Mouse (Mus musculus): ENCODE results near the gene Ppfia1. TPM values are rescaled to one million over a fixed set of nuclear protein-coding genes. Genes with fewer than 3 reads are reported as not detected.
A peak's percentile ranks its signal among the peaks of the same experiment; 100 is the strongest.

Gene Ppfia1
- polyA plus RNA-seq, 1 experiment from 2014 or later: 43.2 TPM

GRCm38 (mm10) chr7:144558552-144558951 is 5.0 kb upstream of the Ppfia1 start:
- Histone ChIP-seq H3K36me3 (ENCODE audit: control insufficient read depth, insufficient read depth, low read length) (no peaks in the 10 kb centered on the region), H3K4me2 (no peak overlapping the region), H3K4me1 (ENCODE audit: control insufficient read depth, insufficient read depth, low read length) (no peaks in the 10 kb centered on the region; the same call in 1 of the 2 replicates), H3K4me3 (ENCODE audit: low read depth, low read length) (no peak overlapping the region), H3K9ac (ENCODE audit: low read length) (no peak overlapping the region), H3K27me3 (ENCODE audit: control insufficient read depth, insufficient read depth, low read length) (peaks cover 4% of the 10 kb centered on the region), H3K9me3 (ENCODE audit: control insufficient read depth, low read length) (no peaks in the 10 kb centered on the region), H3K27ac (ENCODE audit: low read depth, low read length) (no peak overlapping the region)
- WGBS: 53% methylated on average over 6 of the region's 6 CpGs
- DNase-seq (ENCODE audit: low spot score, missing footprints) (no peak), ATAC-seq (ENCODE audit: low FRiP score) (no peak)

- no peaks in the 10 kb centered on the region for H3K36me3 ChIP-seq (ENCODE audit: control insufficient read depth, insufficient read depth, low read length)
- ATAC-seq (ENCODE audit: low FRiP score) (peak; percentile 56), DNase-seq (ENCODE audit: low spot score, missing footprints) (peak; percentile 80)
- peaks cover 4% of the 10 kb centered on the region for H3K27me3 ChIP-seq (ENCODE audit: control insufficient read depth, insufficient read depth, low read length)
- H3K4me2 ChIP-seq: peak overlapping the region; percentile 86
- H3K9ac ChIP-seq (ENCODE audit: low read length): peak overlapping the region; percentile 93
- peaks cover 12% of the 10 kb centered on the region for H3K4me1 ChIP-seq (ENCODE audit: control insufficient read depth, insufficient read depth, low read length)
- WGBS: 28% methylated on average over 8 of the region's 8 CpGs
- H3K9me3 ChIP-seq (ENCODE audit: control insufficient read depth, low read length): no peaks in the 10 kb centered on the region
- H3K4me3 ChIP-seq (ENCODE audit: low read depth, low read length): peak overlapping the region; percentile 97
- H3K27ac ChIP-seq (ENCODE audit: low read depth, low read length): no peak overlapping the region
Observed at GRCm38 (mm10) chr7:144554123-144554472, 569 bp upstream of the Ppfia1 start.

GRCm38 (mm10) chr7:144552274-144552673 is 1.3 kb downstream of the Ppfia1 start:
- 92% methylated on average over 8 of the region's 8 CpGs for WGBS
- Histone ChIP-seq H3K27ac (ENCODE audit: low read depth, low read length) (no peak overlapping the region), H3K36me3 (ENCODE audit: control insufficient read depth, insufficient read depth, low read length) (no peaks in the 10 kb centered on the region), H3K4me1 (ENCODE audit: control insufficient read depth, insufficient read depth, low read length) (peaks cover 12% of the 10 kb centered on the region), H3K9me3 (ENCODE audit: control insufficient read depth, low read length) (no peaks in the 10 kb centered on the region), H3K9ac (ENCODE audit: low read length) (peak overlapping the region; percentile 93), H3K4me2 (peak overlapping the region; percentile 86), H3K4me3 (ENCODE audit: low read depth, low read length) (no peak overlapping the region), H3K27me3 (ENCODE audit: control insufficient read depth, insufficient read depth, low read length) (peaks cover 4% of the 10 kb centered on the region)
- ATAC-seq (ENCODE audit: low FRiP score): no peak
- peak; percentile 47 for DNase-seq (ENCODE audit: low spot score, missing footprints)

GRCm38 (mm10) chr7:144550811-144551210 is 2.7 kb downstream of the Ppfia1 start:
- WGBS: 88% methylated on average over 1 of the region's 1 CpGs
- no peak for ATAC-seq (ENCODE audit: low FRiP score)
- no peaks in the 10 kb centered on the region for H3K36me3 ChIP-seq (ENCODE audit: control insufficient read depth, insufficient read depth, low read length)

GRCm38 (mm10) chr7:144549904-144550566 is 3.5 kb downstream of the Ppfia1 start:
- no peak overlapping the region for H3K4me2 ChIP-seq
- DNase-seq (ENCODE audit: low spot score, missing footprints): no peak
- WGBS: 98% methylated on average over 2 of the region's 2 CpGs
- peaks cover 12% of the 10 kb centered on the region for H3K4me1 ChIP-seq (ENCODE audit: control insufficient read depth, insufficient read depth, low read length)
- no peak overlapping the region for H3K27ac ChIP-seq (ENCODE audit: low read depth, low read length)
- no peaks in the 10 kb centered on the region for H3K36me3 ChIP-seq (ENCODE audit: control insufficient read depth, insufficient read depth, low read length)
- H3K9ac ChIP-seq (ENCODE audit: low read length): no peak overlapping the region
- no peak overlapping the region for H3K4me3 ChIP-seq (ENCODE audit: low read depth, low read length)
- no peaks in the 10 kb centered on the region for H3K27me3 ChIP-seq (ENCODE audit: control insufficient read depth, insufficient read depth, low read length)
- no peak for ATAC-seq (ENCODE audit: low FRiP score)
- no peaks in the 10 kb centered on the region for H3K9me3 ChIP-seq (ENCODE audit: control insufficient read depth, low read length)

More at GRCm38 (mm10) chr7:144550811-144551210, 2.7 kb downstream of the Ppfia1 start:
- peak; percentile 53 for DNase-seq (ENCODE audit: low spot score, missing footprints)
- Histone ChIP-seq H3K4me3 (ENCODE audit: low read depth, low read length) (no peak overlapping the region), H3K27me3 (ENCODE audit: control insufficient read depth, insufficient read depth, low read length) (no peaks in the 10 kb centered on the region; the same call in 1 of the 2 replicates), H3K27ac (ENCODE audit: low read depth, low read length) (no peak overlapping the region), H3K4me2 (no peak overlapping the region), H3K9ac (ENCODE audit: low read length) (no peak overlapping the region), H3K4me1 (ENCODE audit: control insufficient read depth, insufficient read depth, low read length) (peaks cover 12% of the 10 kb centered on the region), H3K9me3 (ENCODE audit: control insufficient read depth, low read length) (no peaks in the 10 kb centered on the region)

GRCm38 (mm10) chr7:144545231-144545630 is 8.3 kb downstream of the Ppfia1 start:
- no peak for ATAC-seq (ENCODE audit: low FRiP score)
- Histone ChIP-seq H3K9me3 (ENCODE audit: control insufficient read depth, low read length) (no peaks in the 10 kb centered on the region), H3K4me3 (ENCODE audit: low read depth, low read length) (no peak overlapping the region), H3K27ac (ENCODE audit: low read depth, low read length) (no peak overlapping the region), H3K27me3 (ENCODE audit: control insufficient read depth, insufficient read depth, low read length) (no peaks in the 10 kb centered on the region), H3K4me1 (ENCODE audit: control insufficient read depth, insufficient read depth, low read length) (no peaks in the 10 kb centered on the region), H3K36me3 (ENCODE audit: control insufficient read depth, insufficient read depth, low read length) (no peaks in the 10 kb centered on the region), H3K9ac (ENCODE audit: low read length) (no peak overlapping the region), H3K4me2 (no peak overlapping the region)
- WGBS: 92% methylated on average over 3 of the region's 3 CpGs
- no peak for DNase-seq (ENCODE audit: low spot score, missing footprints)

GRCm38 (mm10) chr7:144541351-144541750 is 12.2 kb downstream of the Ppfia1 start:
- no peaks in the 10 kb centered on the region for H3K4me1 ChIP-seq (ENCODE audit: control insufficient read depth, insufficient read depth, low read length)
- ATAC-seq (ENCODE audit: low FRiP score): no peak
- no peaks in the 10 kb centered on the region for H3K27me3 ChIP-seq (ENCODE audit: control insufficient read depth, insufficient read depth, low read length)
- no peak overlapping the region for H3K9ac ChIP-seq (ENCODE audit: low read length)
- H3K27ac ChIP-seq (ENCODE audit: low read depth, low read length): no peak overlapping the region
- no peak for DNase-seq (ENCODE audit: low spot score, missing footprints)
- H3K4me3 ChIP-seq (ENCODE audit: low read depth, low read length): no peak overlapping the region
- no peak overlapping the region for H3K4me2 ChIP-seq
- no peaks in the 10 kb centered on the region for H3K9me3 ChIP-seq (ENCODE audit: control insufficient read depth, low read length)
- WGBS: 93% methylated on average over 5 of the region's 5 CpGs
- no peaks in the 10 kb centered on the region for H3K36me3 ChIP-seq (ENCODE audit: control insufficient read depth, insufficient read depth, low read length)

GRCm38 (mm10) chr7:144539146-144539545 is 14.4 kb downstream of the Ppfia1 start:
- no peak for DNase-seq (ENCODE audit: low spot score, missing footprints)
- no peaks in the 10 kb centered on the region for H3K27me3 ChIP-seq (ENCODE audit: control insufficient read depth, insufficient read depth, low read length)
- H3K4me1 ChIP-seq (ENCODE audit: control insufficient read depth, insufficient read depth, low read length): no peaks in the 10 kb centered on the region
- no peak for ATAC-seq (ENCODE audit: low FRiP score)
- H3K4me3 ChIP-seq (ENCODE audit: low read depth, low read length): no peak overlapping the region
- H3K9me3 ChIP-seq (ENCODE audit: control insufficient read depth, low read length): no peaks in the 10 kb centered on the region
- no peak overlapping the region for H3K9ac ChIP-seq (ENCODE audit: low read length)
- no peak overlapping the region for H3K27ac ChIP-seq (ENCODE audit: low read depth, low read length)
- no peaks in the 10 kb centered on the region for H3K36me3 ChIP-seq (ENCODE audit: control insufficient read depth, insufficient read depth, low read length)
- H3K4me2 ChIP-seq: no peak overlapping the region
- WGBS: 90% methylated on average over 2 of the region's 2 CpGs

- Histone ChIP-seq H3K4me1 (ENCODE audit: control insufficient read depth, insufficient read depth, low read length) (no peaks in the 10 kb centered on the region), H3K4me2 (no peak overlapping the region), H3K27ac (ENCODE audit: low read depth, low read length) (no peak overlapping the region), H3K9ac (ENCODE audit: low read length) (no peak overlapping the region), H3K27me3 (ENCODE audit: control insufficient read depth, insufficient read depth, low read length) (no peaks in the 10 kb centered on the region), H3K9me3 (ENCODE audit: control insufficient read depth, low read length) (no peaks in the 10 kb centered on the region), H3K36me3 (ENCODE audit: control insufficient read depth, insufficient read depth, low read length) (no peaks in the 10 kb centered on the region), H3K4me3 (ENCODE audit: low read depth, low read length) (no peak overlapping the region)
- ATAC-seq (ENCODE audit: low FRiP score): no peak
- DNase-seq (ENCODE audit: low spot score, missing footprints): no peak
- 86% methylated on average over 4 of the region's 4 CpGs for WGBS
Observed at GRCm38 (mm10) chr7:144538030-144538644, 15.4 kb downstream of the Ppfia1 start.
